Mouse (Mus musculus): ENCODE data around the gene Mapre3.

GRCm38 (mm10) chr5:30855674-30856073 is 41.2 kb downstream of the Mapre3 start:
- no peak for TF ChIP-seq POLR2A (IDR thresholded peaks at IDR 0.05; ENCODE audit: borderline replicate concordance, extremely low read depth, low read depth, low read length)
- TF ChIP-seq CTCF (IDR thresholded peaks at IDR 0.05; ENCODE audit: insufficient read depth, low read length) = no peak
